Mouse (Mus musculus) stomach, postnatal 0 days (tissue): ENCODE measurements around the gene Coro2a.

Experiments used
- CTCF ChIP-seq: IDR thresholded peaks from 2 replicates; pipeline ENCODE4 v1.5.1; 2016; ENCODE audit warnings: antibody characterized with exemption, low read depth, mild to moderate bottlenecking, moderate library complexity
- EP300 ChIP-seq: optimal IDR thresholded peaks from 2 replicates; pipeline ENCODE3; 2016; ENCODE audit warnings: antibody characterized with exemption

DNA sequence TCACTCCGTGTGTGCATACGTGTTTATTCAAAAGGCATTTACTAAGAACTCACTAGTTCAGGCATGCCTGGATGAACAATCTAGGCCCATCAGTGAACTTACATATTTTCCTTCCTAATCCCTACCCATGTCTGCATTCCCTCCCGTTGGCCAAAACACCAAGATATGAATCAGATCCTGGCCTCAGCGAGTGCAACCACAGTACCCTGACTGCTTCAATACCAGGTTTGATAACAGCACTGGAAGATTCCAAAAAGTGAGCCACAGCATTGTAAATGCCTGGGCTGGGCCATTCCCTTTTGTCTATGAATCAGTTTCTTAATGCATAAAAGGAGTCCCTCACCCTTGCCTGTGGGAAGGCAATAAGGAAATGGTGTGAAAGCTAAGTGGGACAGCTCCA lies 47.2 kb upstream of the Coro2a start:
- TF ChIP-seq CTCF (no peak), EP300 (no peak)
